Mouse (Mus musculus): Measurements from ENCODE around the gene Atl2.

DNA sequence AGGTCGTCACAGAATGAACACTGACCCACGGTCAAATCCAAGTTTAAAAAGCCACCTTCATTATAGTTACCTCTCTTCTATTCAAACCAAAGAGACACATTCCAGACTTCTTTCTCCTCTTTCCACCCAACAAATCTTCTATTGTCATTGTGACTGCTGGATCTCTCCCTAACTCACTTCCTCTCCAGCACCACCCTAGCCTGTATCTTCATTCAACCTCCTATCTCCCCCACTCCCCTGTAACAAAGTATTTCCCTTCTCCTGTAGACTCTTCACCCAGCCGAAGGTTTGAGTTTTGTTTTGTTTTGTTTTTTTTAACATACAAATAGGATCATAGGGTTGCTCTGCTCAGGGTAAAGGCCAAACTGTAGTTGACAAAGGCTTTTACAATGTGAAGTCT is 1.7 kb upstream of the Atl2 start:
- TF ChIP-seq CTCF (IDR thresholded peaks at IDR 0.05; ENCODE audit: control insufficient read depth, insufficient read depth, insufficient read length) (no peak), MAX (IDR thresholded peaks at IDR 0.05) (no peak)
